Mouse (Mus musculus) left cerebral cortex, adult 8-10 months (tissue): ENCODE results near the gene Rere. TPM values are rescaled to one million over a fixed set of nuclear protein-coding genes. Genes with fewer than 3 reads are reported as not detected.
A peak's percentile ranks its signal among the peaks of the same experiment; 100 is the strongest.
"Not testable (repeated sequence)": the region's sequence is repeated elsewhere in the genome, so short reads cannot be mapped to it uniquely, and the experiment has no call there.

Experiments
- DNase-seq, 2 experiments: peaks; one replicate each; pipeline ENCODE4 v3.0.0; 2022; ENCODE audit warnings: low spot score in 2 of 2
- total RNA-seq, 4 experiments: library from RNA; stranded (reverse); gene quantifications; 2 replicates each; pipeline ENCODE4 v1.2.4; 2022

The Rere gene
- total RNA-seq, 4 experiments from 2014 or later: 86.6 to 105 (median 93.5) TPM

DNA sequence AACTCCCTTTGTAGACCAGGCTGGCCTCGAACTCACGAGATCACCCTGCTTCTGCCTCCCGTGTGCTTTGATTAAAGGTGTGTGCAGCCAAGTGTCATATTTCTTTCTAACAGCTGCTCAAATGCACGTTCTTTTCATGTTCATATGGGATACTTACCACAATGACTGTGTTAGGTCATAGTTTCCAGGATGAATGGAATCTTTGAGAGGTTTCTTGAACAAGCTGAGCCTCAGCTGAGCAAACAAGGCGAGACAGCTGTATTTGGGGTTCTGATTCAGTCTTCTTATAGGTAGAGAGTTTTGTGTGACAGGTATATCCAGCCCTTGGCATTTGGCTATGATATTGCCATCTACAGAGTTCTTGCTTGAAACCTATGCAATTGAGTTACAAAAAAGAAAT lies 179.0 kb downstream of the Rere start:
- DNase-seq: no peak

GRCm38 (mm10) chr4:150461011-150461410 lies 179.6 kb downstream of the Rere start:
- DNase-seq: no peak

DNA sequence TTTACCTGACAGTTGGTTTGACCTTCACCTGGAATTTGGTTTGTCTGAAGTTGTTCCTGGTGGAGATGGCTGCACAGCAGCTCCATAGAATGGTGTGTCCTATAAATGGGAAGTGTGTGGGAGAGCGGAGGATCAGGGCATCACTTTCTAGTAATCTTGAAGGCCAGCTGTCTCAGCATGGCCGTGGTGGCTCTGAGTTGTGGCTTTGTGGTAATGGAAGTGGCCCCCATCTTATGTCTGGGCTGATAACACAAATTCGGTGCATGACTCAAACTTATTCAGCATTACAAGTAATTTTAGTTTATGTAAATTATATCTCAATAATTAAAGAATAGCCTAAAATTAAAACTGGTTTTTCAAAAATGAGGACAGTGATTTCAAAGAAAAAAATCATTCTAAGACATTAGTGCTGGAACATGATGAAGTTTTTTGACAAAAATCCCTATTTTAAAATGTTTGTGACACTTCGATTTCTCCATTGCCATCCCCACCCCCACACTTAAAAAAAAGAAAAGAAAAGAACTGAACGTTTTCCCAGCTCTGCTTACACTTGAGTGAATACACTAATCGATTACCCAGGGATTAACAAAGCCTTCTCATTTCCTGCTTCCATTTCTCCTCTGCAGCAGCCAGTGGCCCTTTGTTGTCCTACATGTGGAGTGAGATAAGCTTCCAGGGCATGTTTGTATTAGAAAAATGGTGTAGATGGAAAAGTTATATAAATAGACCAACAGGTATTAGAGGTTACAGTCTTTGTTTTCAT lies 180.2 kb downstream of the Rere start:
- no peak for DNase-seq

GRCm38 (mm10) chr4:150462367-150462766 lies 180.9 kb downstream of the Rere start:
- no peak for DNase-seq

GRCm38 (mm10) chr4:150465759-150466158 lies 184.3 kb downstream of the Rere start:
- DNase-seq: peak in 1 of 2 experiments; percentile 46

DNA sequence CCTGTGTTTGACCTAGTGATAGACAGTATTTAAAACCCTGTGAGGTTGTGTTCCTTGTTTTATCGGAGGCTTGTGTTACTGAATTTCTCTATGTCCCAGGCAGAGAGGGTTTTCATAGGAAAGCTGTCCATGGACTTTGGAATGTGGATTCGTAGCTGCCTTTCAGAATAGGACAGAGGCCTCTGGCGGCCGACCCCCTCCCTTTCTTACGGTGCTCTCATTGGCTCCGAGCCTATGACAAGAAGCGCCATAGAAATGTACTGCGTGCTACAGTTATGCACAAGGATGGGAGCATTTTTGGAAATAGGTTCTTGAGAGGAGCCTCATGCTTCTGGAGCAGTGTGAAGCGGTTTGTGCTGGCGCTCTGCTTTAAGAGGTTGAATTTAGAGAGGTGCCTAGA lies 187.8 kb downstream of the Rere start:
- no peak for DNase-seq

DNA sequence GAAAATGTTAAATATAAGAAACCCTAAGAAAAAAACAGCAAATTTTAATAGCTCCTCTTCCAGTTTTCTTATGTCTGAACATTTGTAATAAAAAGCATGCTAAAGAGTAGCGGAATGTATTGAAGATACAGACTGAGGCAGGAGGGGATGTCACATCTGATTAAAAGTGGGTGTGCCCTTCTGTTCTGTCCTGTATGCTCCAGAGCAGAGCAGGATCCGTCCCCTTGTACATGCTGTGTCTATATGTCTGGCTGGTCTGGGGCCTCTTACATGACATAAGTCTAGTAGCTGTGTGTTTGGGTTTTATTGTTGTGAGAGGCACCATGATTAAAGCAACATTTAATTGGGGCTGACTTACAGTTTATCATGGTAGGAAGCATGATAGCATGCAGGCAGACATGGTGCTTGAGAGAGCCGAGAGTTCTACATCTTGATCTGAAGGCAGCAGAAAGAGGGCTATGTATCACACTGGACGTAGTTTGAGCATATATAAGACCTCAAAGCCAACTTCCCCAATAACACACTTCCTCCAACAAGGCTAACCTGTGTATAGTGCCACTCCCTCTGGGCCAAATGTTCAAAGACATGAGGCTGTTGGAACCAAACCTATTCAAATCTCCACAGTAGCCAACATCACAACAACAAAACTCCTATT lies 189.4 kb downstream of the Rere start:
- DNase-seq: no peak

DNA sequence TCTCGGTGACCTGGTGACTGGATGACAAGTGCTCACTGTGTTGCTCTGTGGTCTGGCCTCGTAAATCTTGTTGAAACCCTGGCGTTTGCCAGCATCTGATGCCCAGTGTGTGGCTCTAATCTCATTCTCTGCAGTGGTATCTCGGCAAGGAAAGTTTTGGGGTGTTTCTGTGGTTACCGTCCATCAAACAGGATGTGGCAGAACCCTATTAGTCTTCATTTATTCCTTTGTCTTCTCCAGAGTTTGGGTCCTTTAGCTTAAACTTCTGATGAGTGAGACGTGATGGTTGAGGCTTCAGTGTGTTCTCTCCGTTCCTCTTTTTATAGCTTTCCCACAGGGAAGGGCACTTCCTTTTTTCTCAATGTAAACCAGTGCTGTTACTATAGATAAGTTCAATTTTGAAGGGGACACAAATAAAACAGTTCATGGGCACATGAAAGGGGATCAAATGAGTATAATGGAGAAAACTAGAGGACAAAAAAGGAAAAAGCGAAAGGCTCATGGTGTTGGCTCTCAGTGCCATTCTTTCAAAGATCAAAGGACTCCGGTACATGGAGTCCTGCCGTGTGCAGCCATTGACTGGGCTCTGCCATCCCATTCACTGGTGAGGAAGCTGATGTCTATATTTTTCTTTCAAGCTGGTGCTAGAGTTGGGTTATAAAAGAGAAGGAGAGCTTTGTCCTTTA lies 191.4 kb downstream of the Rere start:
- no peak for DNase-seq

- no peak for DNase-seq
Measured at GRCm38 (mm10) chr4:150473437-150474070, 192.1 kb downstream of the Rere start.

DNA sequence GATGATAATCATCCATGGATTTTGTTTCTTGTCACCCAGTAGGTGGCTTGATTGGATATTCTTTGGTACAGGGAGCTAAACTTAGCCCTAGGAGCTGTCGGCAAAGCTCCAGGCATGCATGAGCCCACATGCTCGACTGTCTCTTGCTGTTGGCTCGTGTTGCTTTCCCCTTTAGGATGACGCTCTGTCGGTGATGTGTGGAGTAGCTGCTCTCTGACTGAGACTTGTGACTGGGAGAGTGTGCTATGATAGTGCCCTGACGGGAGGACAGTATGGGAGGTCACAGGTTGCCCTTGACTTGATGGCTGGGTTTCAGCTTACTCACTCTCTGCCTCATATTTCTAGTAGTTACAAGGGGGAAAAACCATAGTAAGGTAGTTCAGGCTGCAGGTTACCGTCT lies 192.6 kb downstream of the Rere start:
- DNase-seq: peak in 1 of 2 experiments; percentile 40

DNA sequence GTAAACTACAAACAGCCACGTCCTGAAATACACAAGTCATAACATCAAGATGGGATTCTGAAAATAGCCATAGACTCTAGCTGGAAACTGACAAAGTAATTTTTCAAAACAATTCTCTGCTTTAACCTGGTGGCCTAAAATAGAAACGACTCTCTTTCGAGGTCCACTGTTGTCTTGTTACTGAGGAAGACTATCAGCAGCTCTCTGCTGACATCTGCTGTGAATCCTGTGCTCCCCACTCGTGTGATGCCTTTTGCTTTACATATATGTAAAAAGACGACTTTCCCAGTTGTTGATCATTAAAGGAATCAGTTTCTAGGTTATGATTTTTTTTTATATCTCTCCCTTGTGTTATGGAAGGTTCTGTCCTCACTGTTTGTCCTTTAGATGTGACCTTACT lies 194.8 kb downstream of the Rere start:
- DNase-seq: no peak

DNA sequence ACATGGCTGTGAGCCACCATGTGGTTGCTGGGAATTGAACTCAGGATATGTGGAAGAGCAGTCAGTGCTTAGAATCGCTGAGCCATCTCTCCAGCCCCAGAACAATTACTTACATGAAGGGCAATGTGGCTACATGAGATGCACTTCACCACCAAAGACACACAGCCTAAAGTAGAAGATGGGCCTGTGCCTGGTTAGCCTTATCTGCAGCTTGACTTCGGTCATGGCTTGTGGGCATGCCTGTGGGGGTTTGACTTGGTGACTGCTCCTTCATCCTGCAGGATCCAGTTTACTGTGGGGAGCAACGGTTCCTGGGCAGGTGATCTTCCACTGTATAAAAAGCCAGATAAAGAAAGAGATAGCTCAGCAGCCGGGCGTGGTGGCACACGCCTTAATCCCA lies 196.6 kb downstream of the Rere start:
- no peak for DNase-seq

GRCm38 (mm10) chr4:150483081-150483480 lies 201.6 kb downstream of the Rere start:
- DNase-seq: not testable (repeated sequence)

- DNase-seq: no peak
Measured at GRCm38 (mm10) chr4:150486097-150486496, 204.7 kb downstream of the Rere start.

DNA sequence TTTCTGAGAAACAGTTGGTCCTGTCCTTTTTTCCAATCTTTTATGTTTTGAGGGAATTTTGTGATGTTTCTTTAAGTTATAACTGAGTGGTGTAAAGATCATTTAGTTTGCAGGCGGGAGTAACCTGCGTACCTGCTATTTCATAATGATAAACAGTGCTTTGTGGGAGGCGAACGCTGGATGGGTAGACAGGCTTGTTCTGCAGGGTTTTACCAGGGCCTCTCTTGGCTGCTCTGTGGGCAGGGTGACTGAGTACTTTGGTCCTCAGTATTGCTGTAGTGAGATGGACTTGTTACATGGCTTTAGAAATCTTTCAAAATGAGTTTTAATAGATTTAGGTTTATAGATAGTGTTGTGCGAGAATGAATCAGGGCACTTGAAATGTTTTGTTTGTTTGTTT lies 205.7 kb downstream of the Rere start:
- DNase-seq: no peak

DNA sequence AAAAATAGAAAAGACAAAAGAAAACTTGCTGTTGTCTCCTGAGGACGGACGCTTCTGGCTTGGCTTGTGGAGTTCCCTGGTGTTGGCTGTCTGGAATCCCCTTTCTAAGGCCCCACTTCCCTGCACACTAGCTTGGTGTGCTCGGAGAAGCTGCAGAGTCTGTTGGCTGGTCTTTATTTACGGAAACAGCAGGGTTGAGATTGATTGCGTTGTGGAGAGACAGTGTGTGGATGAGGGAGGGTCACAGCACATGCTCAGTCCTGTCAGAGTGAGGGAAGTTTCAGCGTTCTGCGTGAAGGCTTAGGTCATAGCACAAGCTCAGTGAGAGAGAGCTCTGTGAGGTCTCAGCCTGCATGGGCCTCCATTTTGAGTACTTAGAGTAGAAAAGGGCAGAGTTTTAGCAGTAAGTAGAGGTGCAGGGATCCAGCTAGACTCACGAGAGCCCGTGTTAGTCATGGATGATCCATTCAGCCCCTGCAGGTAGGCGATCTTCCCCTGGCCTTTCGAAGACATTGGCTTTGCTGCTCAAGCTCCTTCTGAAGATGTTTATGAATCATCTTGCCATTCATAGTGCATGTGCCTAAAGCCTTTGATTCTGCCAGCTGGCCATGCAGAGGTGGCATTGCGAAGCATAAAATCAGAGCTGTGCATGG lies 206.8 kb downstream of the Rere start:
- peak; percentile 58 to 80 for DNase-seq

GRCm38 (mm10) chr4:150488767-150489166 lies 207.3 kb downstream of the Rere start:
- no peak for DNase-seq

GRCm38 (mm10) chr4:150490050-150490449 lies 208.6 kb downstream of the Rere start:
- no peak for DNase-seq

GRCm38 (mm10) chr4:150491710-150492109 lies 210.3 kb downstream of the Rere start:
- DNase-seq: no peak

DNA sequence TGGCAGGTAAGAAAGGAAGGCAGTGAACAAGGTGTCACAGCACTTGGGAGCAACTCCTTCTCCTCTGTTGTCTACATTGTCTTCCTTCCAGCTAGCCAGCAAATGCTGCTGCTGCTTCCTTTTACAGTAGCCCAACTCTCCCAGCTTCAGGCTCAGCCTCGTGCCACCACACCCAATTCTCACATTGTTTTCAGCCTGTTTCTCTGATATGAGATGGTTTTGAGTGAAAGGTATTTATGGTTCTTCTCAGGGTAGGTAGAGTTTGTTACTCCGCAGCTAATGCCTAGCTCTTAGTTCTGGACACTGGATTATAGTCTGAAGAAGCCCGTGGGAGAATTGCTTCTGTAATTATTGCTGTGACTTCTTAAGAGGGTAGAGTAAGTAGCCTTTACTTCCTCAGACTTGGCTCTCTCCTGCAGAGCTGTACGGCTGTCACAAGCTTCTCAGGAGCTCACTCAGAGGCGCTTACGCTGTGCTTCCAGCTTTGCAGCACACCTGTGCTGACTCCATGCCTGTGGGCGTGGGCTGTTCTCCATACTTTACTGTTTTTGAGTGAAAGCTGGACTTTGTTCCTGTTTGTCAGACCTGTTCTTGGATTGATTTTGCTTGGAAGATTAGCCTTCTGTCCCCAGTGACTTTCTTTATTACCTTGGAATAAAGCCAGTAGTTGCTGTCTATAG lies 212.0 kb downstream of the Rere start:
- DNase-seq: no peak

DNA sequence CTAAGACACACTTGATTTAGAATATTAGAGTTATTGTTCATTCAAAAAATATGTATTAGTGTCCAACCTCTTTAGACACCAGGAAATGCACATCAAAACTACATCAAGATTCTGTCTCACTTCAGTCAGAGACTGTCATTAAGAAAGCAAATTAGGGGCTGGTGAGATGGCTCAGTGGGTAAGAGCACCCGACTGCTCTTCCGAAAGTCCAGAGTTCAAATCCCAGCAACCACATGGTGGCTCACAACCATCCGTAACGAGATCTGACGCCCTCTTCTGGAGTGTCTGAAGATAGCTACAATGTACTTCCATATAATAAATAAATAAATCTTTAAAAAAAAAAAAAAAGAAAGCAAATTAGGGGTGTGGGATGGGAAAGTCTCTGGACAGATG lies 212.5 kb downstream of the Rere start:
- not testable (repeated sequence) for DNase-seq
